Mouse (Mus musculus): ENCODE results near the gene Bach2. TPM values are rescaled to one million over a fixed set of nuclear protein-coding genes. Genes with fewer than 3 reads are reported as not detected.

The Bach2 gene
- polyA plus RNA-seq, 1 experiment: 2.3 TPM

- DNase-seq (ENCODE audit: low spot score): no peak
Observed at GRCm38 (mm10) chr4:32330584-32331314, 92.1 kb downstream of the Bach2 start.

GRCm38 (mm10) chr4:32332028-32332427 is 93.4 kb downstream of the Bach2 start:
- DNase-seq (ENCODE audit: low spot score): no peak

DNA sequence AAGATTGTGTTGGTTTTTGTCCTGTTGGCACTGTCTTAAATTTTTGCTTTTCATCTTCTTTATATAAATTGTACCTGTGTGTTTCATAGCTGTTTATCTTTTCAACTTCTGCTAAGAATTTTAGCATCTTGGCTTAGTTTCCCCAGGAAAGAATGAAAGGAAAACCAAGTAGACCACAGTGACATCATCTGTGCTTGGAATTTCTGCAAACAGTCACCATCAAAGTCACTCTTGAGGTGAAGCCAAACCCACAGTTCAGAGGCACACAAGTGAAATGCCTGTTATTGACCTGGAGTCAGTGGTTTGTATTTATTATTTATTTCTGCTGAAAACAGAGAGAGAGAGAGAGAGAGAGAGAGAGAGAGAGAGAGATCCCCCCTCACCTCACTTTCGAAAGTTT is 95.5 kb downstream of the Bach2 start:
- no peak for DNase-seq (ENCODE audit: low spot score)

DNA sequence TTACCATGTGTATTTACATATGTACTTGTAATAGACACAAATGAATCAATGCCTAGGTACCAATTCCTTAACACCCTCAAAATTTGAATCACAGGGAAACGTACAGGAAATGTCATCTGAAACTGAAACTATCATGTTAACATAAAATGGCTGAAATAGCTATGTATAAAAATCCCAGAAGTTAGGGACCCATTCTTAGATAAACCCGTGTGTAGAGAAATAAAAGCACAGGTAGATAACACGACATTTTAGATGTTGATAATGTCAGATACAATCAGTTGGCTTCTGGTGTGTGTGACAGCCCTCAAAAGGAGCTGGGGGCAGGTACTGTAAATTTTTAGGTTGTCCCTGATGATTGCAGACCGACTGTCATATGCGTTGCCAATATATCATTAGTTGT is 96.2 kb downstream of the Bach2 start:
- DNase-seq (ENCODE audit: low spot score): no peak

GRCm38 (mm10) chr4:32335659-32336058 is 97.1 kb downstream of the Bach2 start:
- no peak for DNase-seq (ENCODE audit: low spot score)

DNA sequence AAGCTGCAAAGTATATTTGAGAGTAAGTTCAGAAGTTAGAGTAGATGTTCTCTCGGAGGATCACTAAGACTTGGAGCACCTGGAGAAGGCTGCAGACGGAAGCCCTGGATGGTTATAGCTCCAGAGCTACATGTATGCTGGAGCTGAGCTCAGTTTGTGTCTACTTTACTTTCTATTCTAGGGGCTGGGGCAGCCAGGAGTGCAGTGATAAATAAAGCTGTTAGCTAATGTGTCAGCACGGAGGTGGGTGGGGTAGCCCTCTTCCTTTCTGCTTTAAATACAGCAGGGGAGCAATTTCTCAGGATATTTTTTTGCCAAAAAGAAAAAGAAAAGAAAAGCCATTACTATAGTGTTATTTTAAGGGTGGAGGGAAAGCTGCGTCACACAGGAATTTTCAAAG is 98.0 kb downstream of the Bach2 start:
- DNase-seq (ENCODE audit: low spot score): no peak

- peak; percentile 30 for DNase-seq (ENCODE audit: low spot score)
Observed at GRCm38 (mm10) chr4:32337638-32338037, 99.0 kb downstream of the Bach2 start.

DNA sequence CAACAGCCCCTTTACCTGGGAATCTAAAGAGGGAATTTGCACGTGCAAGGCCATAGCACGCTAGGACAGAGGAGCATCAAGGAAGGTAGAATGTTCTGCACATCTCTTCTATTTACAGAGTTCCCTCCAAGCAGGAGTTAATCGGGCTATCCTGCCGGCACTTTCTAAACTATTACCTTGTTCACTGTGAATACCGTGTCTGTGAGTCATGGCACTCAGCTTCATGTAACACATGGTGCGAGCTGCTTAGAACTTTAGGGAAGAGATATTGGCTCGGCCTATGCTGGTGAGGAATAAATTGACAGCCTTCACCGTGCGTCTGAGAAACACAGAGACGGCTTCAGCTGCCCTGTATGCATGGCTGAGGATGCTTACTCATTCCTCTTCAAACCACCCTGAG is 99.8 kb downstream of the Bach2 start:
- no peak for DNase-seq (ENCODE audit: low spot score)

DNA sequence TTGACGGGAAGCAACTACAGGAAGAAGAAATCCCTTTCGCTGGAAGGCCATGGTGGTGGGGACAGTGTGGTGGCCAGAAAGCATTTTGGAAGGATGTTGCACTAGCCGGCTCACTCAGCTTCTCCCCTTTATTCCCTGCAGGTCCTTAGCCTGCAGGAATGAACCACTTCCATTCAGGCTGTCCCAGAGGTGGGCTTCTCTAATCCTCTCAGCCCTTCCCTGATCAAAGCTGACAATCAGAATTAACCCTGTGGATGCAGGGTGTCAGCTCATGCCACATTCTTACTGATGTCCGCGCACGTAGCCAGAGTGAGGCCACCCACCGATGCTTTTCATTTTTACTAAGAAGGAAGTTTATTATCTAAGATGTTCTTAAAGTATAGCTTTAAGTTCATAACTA is 102.2 kb downstream of the Bach2 start:
- no peak for DNase-seq (ENCODE audit: low spot score)

DNA sequence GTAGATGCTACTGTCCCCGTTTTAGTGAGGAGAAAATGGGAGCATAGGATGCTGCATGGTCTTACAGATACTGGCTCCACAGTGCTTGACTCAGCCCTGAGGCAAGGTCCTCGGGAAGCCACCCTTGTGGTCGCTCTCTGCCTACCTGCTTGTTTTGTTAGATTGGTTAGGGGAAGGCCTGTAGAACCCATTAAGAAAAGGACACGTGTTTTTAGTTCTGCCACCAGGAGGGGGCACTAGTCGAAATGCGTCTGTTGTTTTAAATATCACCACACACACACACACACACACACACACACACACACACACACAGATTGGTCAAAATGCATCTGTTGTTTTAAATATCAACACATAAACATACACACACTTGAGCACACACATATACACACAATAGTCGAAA is 103.7 kb downstream of the Bach2 start:
- no peak for DNase-seq (ENCODE audit: low spot score)

DNA sequence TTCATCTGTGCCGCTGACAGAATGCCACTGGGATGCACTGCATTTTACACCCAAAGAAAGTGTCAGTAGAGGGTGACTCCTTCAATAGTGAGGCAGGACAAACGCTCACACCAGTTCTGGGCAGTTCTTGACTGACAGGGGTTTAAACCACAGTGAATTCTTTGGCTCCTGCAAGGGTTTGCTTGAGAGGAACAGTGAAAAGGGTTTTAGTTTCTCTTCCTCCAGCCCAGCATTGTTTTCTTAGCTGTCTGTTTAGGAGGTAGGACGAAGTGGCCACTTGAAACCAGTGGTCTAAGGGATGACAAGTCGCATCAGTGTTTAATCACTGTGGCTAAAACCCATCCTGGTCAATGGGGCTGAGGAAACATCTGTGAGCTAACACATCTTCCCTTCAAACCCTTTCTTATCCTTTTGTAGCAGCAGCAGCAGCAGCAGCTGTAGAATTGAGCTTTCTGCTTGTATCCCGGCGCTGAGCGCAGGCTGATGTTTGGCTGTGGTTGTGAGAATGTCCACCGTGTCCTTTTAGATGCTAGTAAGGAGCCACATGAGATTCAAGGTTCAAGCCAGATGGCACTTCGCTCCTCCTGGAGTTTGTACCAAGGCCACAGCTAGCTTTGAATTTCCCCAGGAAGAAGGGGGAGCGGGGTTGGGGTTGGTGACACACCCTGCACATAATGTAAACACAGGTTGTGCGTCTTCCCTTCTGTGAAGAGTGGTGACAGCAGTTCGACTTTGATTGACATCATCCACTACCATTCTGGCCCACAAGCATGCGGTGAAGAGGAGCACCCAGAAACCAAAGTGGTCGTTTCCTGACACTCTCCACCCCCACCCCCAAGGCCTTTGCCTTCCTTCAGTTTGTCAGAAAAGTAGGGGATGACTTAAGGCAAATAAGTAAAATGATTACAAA is 104.9 kb downstream of the Bach2 start:
- DNase-seq (ENCODE audit: low spot score): no peak

- DNase-seq (ENCODE audit: low spot score): no peak
Observed at GRCm38 (mm10) chr4:32344276-32344675, 105.7 kb downstream of the Bach2 start.

GRCm38 (mm10) chr4:32347202-32347601 is 108.6 kb downstream of the Bach2 start:
- no peak for DNase-seq (ENCODE audit: low spot score)

- DNase-seq (ENCODE audit: low spot score): no peak
Observed at GRCm38 (mm10) chr4:32347711-32348110, 109.1 kb downstream of the Bach2 start.

- DNase-seq (ENCODE audit: low spot score): no peak
Observed at GRCm38 (mm10) chr4:32349361-32349760, 110.8 kb downstream of the Bach2 start.

GRCm38 (mm10) chr4:32351236-32351635 is 112.6 kb downstream of the Bach2 start:
- DNase-seq (ENCODE audit: low spot score): no peak

DNA sequence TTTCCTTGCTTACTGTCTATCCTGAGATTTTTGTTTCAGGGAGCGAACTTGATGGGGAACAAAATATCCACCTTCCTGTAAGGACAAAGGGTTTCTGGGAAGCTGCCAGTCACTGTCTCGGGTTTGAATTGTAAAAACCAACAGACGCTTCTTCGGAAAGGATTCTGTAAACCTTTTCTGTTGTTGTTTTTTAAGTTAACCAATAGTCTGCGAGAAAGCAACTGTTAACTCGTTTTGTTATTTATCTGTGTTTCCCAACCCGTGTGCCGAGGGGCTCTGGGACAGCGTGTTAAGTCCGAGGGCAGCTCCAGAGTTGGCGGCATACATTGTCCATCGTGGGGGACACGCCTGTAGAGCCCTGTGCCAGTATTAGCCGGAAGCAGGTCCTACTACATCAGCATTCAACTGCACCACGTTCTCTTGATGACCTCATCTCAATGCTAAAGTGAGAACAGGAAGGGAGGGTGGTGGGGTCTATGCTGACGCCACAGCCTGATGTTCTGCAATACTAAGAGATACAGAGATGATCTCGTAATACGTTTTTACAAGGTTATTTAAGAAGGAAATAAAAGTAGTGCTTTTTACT is 113.2 kb downstream of the Bach2 start:
- no peak for DNase-seq (ENCODE audit: low spot score)

DNA sequence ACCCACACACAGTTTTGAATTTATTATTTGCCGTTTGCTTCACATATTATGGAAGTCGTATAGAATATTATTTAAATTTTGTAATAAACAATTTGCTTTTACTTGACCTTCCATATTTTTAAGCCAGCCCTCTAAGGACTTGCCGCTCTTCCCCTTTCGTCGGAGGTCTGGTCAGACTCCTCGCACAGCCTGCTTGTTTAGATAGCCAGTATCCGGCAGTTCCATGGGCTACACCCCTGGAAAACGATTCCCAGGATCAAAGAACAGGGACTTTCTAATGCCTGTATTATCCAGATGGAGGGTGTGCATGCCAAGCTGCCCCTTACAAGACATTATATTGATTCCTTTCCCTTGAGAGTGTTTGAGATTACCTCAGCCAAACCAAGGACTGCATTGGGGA is 113.8 kb downstream of the Bach2 start:
- no peak for DNase-seq (ENCODE audit: low spot score)

DNA sequence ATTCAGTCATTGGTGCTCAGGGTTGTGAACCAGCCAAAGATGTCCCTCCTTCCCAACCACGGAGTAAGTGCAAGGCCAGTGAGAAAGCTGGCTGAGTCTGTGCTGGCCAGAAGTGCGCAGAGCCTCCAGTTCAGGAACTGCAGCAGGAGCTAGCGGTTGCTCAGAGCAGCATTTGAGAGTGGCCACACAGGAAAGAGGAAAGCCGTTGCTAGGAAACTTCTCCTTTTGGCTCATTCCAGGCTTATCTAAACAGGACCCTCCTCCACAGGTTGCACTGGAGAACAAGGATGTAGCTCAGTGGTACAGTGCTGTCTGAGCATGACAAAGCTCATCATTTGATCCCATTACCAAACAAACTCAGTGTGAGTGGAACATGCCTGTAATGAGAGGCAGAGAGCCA is 114.2 kb downstream of the Bach2 start:
- no peak for DNase-seq (ENCODE audit: low spot score)

- DNase-seq (ENCODE audit: low spot score): no peak
Observed at GRCm38 (mm10) chr4:32355935-32356617, 117.5 kb downstream of the Bach2 start.

DNA sequence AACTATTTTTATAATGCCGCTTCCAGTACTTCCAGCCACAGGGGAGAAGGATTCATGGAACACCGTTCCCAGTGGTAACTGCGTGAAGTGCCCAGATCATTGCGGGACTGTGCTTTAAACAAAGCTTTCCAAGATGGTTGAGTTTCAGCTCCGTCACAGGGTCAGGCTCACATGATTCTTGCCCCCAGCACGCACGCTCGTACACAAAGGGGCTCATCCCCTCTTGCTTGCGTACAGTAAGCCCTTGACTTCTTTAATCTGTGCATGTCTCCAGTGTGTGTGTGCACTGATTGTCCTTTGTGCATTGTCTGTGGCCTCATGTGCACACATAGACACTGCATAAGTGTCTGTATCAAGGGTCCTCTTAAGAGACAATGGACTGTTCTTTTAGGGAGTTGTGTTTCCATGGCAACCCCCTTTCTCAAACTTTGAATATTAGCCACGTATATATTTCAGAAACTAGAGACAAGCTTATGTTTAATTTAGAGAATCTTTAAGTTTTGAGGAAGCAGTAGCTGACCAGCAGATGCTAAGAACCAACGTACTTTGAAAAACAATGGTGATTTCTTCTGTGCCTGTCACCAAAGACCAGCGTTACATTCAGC is 119.5 kb downstream of the Bach2 start:
- DNase-seq (ENCODE audit: low spot score): no peak
